Mouse (Mus musculus): ENCODE results near the gene Ache. TPM values are rescaled to one million over a fixed set of nuclear protein-coding genes. Genes with fewer than 3 reads are reported as not detected.
A peak's percentile ranks its signal among the peaks of the same experiment; 100 is the strongest.

Ache gene
- total RNA-seq, 1 experiment from 2014 or later: 0.57 TPM

GRCm38 (mm10) chr5:137293839-137294743 lies 6.8 kb downstream of the Ache start, which contains the start of gene Ufsp1:
Ufsp1 (plus strand) TSS chr5:137294629.
- ATAC-seq (replicated peaks; ENCODE audit: insufficient number of reproducible peaks, low FRiP score, low TSS enrichment, poor library complexity, severe bottlenecking): peak; percentile 87

- ATAC-seq (replicated peaks; ENCODE audit: insufficient number of reproducible peaks, low FRiP score, low TSS enrichment, poor library complexity, severe bottlenecking): no peak
These were observed 7.4 kb downstream of the Ache start for GRCm38 (mm10) chr5:137294744-137295093.

GRCm38 (mm10) chr5:137295296-137295695 lies 8.0 kb downstream of the Ache start:
- ATAC-seq (replicated peaks; ENCODE audit: insufficient number of reproducible peaks, low FRiP score, low TSS enrichment, poor library complexity, severe bottlenecking): no peak

GRCm38 (mm10) chr5:137295712-137296111 lies 8.4 kb downstream of the Ache start:
- no peak for ATAC-seq (replicated peaks; ENCODE audit: insufficient number of reproducible peaks, low FRiP score, low TSS enrichment, poor library complexity, severe bottlenecking)

GRCm38 (mm10) chr5:137297126-137297525 lies 9.8 kb downstream of the Ache start:
- no peak for ATAC-seq (replicated peaks; ENCODE audit: insufficient number of reproducible peaks, low FRiP score, low TSS enrichment, poor library complexity, severe bottlenecking)

GRCm38 (mm10) chr5:137299240-137299639 lies 11.9 kb downstream of the Ache start:
- no peak for ATAC-seq (replicated peaks; ENCODE audit: insufficient number of reproducible peaks, low FRiP score, low TSS enrichment, poor library complexity, severe bottlenecking)

GRCm38 (mm10) chr5:137301253-137301652 lies 13.9 kb downstream of the Ache start:
- no peak for ATAC-seq (replicated peaks; ENCODE audit: insufficient number of reproducible peaks, low FRiP score, low TSS enrichment, poor library complexity, severe bottlenecking)

GRCm38 (mm10) chr5:137303609-137304008 lies 16.3 kb downstream of the Ache start:
- ATAC-seq (replicated peaks; ENCODE audit: insufficient number of reproducible peaks, low FRiP score, low TSS enrichment, poor library complexity, severe bottlenecking): no peak

GRCm38 (mm10) chr5:137304165-137304564 lies 16.8 kb downstream of the Ache start:
- ATAC-seq (replicated peaks; ENCODE audit: insufficient number of reproducible peaks, low FRiP score, low TSS enrichment, poor library complexity, severe bottlenecking): no peak

- ATAC-seq (replicated peaks; ENCODE audit: insufficient number of reproducible peaks, low FRiP score, low TSS enrichment, poor library complexity, severe bottlenecking): no peak
These were observed 17.5 kb downstream of the Ache start for GRCm38 (mm10) chr5:137304816-137305215.

- 0 out of 2 replicates have a peak, but pooled peaks have one; percentile 23 for ATAC-seq (replicated peaks; ENCODE audit: insufficient number of reproducible peaks, low FRiP score, low TSS enrichment, poor library complexity, severe bottlenecking)
These were observed 18.5 kb downstream of the Ache start for GRCm38 (mm10) chr5:137305822-137306221.

GRCm38 (mm10) chr5:137306439-137307005 lies 19.2 kb downstream of the Ache start:
- ATAC-seq (replicated peaks; ENCODE audit: insufficient number of reproducible peaks, low FRiP score, low TSS enrichment, poor library complexity, severe bottlenecking): no peak

GRCm38 (mm10) chr5:137307071-137307912 lies 20.0 kb downstream of the Ache start, which contains the start of gene Srrt:
Srrt (minus strand) TSS chr5:137307674.
- ATAC-seq (replicated peaks; ENCODE audit: insufficient number of reproducible peaks, low FRiP score, low TSS enrichment, poor library complexity, severe bottlenecking): peak; percentile 84

- no peak for ATAC-seq (replicated peaks; ENCODE audit: insufficient number of reproducible peaks, low FRiP score, low TSS enrichment, poor library complexity, severe bottlenecking)
These were observed 21.0 kb downstream of the Ache start for GRCm38 (mm10) chr5:137308356-137308755.

- no peak for ATAC-seq (replicated peaks; ENCODE audit: insufficient number of reproducible peaks, low FRiP score, low TSS enrichment, poor library complexity, severe bottlenecking)
These were observed 26.3 kb downstream of the Ache start for GRCm38 (mm10) chr5:137313466-137314192.

GRCm38 (mm10) chr5:137314193-137315083 lies 27.1 kb downstream of the Ache start, which contains the start of gene Trip6:
Trip6 (minus strand) TSS chr5:137314404.
- no peak for ATAC-seq (replicated peaks; ENCODE audit: insufficient number of reproducible peaks, low FRiP score, low TSS enrichment, poor library complexity, severe bottlenecking)

- peak; percentile 29; the same call in 1 of the 2 replicates for ATAC-seq (replicated peaks; ENCODE audit: insufficient number of reproducible peaks, low FRiP score, low TSS enrichment, poor library complexity, severe bottlenecking)
These were observed 28.0 kb downstream of the Ache start for GRCm38 (mm10) chr5:137315084-137315903.
